Mouse (Mus musculus) liver, adult 2 months (tissue): ENCODE measurements around the gene Hoxa7.

Experiments used
- CTCF ChIP-seq: fragments of 200-500 bp; IDR thresholded peaks from 2 replicates; pipeline ENCODE4 v1.5.1; 2011; ENCODE audit warnings: low read depth, low read length, control low read depth
- POLR2A ChIP-seq: fragments of 200-500 bp; IDR thresholded peaks from 2 replicates; pipeline ENCODE4 v1.6.1; 2011; ENCODE audit warnings: low read length, control low read depth; ENCODE audit not compliant: insufficient read depth; ENCODE audit errors: extremely low read depth

DNA sequence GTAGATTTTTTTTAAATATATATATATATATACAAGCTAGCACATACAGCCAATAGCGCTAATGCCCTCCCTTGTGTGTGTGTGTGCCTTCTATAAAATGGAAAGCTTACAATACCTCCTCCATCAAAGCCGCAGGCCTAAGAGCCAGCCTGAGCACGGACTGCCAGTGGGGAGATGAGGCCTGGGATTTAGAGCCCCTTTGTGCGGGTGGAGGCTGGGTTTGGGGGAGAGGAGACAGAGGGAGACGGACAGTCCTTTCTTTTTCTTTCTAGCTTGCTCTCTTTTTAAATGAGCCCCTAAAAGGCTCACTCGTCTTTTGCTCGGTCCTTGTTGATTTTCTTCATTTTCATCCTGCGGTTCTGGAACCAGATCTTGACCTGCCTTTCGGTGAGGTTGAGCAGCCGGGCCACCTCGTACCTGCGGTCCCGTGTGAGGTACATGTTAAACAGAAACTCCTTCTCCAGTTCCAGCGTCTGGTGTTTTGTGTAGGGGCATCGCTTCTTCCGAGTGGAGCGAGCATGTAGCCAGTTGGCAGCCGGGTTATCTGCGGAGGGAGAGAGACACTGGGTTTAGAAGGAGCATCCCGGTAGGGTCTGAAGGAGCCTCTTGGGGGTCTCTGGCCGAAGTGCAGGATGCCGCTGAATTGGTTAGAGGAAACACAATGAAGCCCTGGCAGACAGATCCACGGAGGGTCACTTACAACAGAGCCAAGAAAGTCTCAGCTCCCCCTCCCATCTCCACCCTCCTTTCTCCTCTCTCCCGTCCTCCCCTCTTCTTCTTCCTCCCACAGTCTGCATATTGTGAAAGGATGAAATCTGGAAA, 2.5 kb upstream of the Hoxa7 start:
- TF ChIP-seq CTCF (no peak), POLR2A (no peak)
